Mouse (Mus musculus): ENCODE measurements around the gene Sema7a.

DNA sequence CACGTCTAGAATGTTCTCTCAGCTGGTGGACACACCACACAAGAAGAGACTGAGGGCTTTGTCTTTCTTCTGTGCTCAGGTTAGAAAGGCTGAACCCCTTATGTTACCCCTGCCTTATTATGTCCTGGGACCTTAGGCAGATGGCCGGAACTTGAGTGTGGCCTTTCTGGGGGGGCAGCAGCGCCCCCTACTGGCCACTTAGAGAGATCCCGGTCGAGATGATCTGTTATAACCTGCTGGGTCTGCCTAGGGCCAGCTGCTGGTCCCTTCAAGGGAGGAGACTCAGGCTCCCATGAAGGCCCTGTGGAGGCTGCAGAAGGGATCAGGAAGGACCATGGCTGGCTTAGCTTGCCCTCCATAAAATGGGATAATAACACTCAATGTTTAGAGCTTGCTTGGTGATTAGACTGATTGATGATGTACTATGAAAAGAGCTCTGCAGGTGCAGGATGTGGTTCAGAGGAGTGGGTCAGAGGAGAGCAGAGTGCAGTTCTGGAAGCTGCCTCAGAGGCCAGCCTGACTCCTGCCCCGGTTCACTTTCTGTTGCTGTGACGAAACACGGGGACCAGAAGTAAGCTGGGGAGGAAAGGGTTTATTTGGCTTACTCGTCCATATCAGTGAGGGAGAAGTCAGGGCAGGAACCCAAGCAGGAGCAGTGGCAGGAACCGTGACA, 50.7 kb downstream of the Sema7a start:
- TF ChIP-seq POLR2A (IDR thresholded peaks at IDR 0.05; ENCODE audit: borderline replicate concordance, low read depth, low read length) = no peak
- TF ChIP-seq CTCF (IDR thresholded peaks at IDR 0.05; ENCODE audit: low read depth, low read length) = peak; percentile 86

Measured in bone marrow macrophage, adult 2 months (primary cell).